Mouse (Mus musculus) Patski (cell line): ENCODE data around the gene Xrcc3. TPM values are rescaled to one million over a fixed set of nuclear protein-coding genes. Genes with fewer than 3 reads are reported as not detected.

Experiments
- ATAC-seq: fragments of 100-300 bp; one replicate; pipeline ENCODE4 v1.8.0; 2021
- CTCF ChIA-PET: fragments of 350-600 bp; sonication (Branson Sonifier 250); formaldehyde crosslinking; loops from one replicate; lab custom pipeline; 2022; ENCODE audit warnings: inconsistent platforms; lab: Charles Lee
- POLR2A ChIA-PET: fragments of 350-600 bp; sonication (Branson Sonifier 250); formaldehyde crosslinking; loops from one replicate; lab custom pipeline; 2022; ENCODE audit warnings: antibody characterized with exemption, inconsistent platforms; lab: Charles Lee
- DNase-seq: peaks from one replicate; pipeline ENCODE4 v3.0.0-alpha.2; 2011; ENCODE audit warnings: low read depth, low spot score
- H3K27me3 ChIP-seq: fragments of 371-371 bp; one replicate; pipeline ENCODE4 v1.5.1; 2021
- CTCF ChIP-seq: fragments of 100-300 bp; IDR thresholded peaks from one replicate; pipeline ENCODE4 v1.5.1; 2021
- in situ Hi-C: fragments of 300-500 bp; cut with MboI; formaldehyde crosslinking; loops from 3 replicates; pipeline ENCODE4 v1.11.1; 2018; ENCODE audit warnings: low pct_unique_long_range_greater_than_20kb, mixed read lengths
- polyA plus RNA-seq: library from polyadenylated mRNA; unstranded; gene quantifications from one replicate; pipeline ENCODE4 v1.2.3, GENCODE M21; 2021

Xrcc3 gene
- polyA plus RNA-seq, 1 experiment from 2014 or later = 4.1 TPM

DNA sequence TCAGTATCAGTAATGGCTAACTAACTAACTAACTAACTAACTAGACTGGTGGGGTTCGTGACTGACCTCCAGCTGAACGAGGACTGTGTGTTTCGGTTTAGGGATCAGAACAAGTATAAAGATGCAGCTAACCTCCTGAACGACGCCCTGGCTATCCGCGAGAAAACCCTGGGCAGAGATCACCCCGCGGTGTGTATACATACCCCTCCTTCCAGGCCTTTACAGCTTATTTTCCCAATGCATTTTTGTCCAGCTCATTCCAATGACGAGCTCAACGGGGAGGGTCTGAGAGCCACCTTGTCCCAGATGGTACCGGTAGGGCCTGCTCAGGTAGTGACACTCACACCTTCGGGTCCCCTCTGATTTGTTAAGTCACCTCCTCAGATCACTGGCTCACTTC, 35.8 kb downstream of the Xrcc3 start:
- no peaks in the 10 kb centered on the region for H3K27me3 ChIP-seq
- no peak for ATAC-seq
- in situ Hi-C loops = no loop called here
- DNase-seq = no peak
- no peak for TF ChIP-seq CTCF
- CTCF ChIA-PET = no interaction called here
- POLR2A ChIA-PET = no interaction called here

GRCm38 (mm10) chr12:111774845-111775244, 38.8 kb downstream of the Xrcc3 start:
- in situ Hi-C loops = no loop called here
- DNase-seq = no peak
- ChIA-PET POLR2A (no interaction called here), CTCF (interaction anchor here (1.6 kb wide), 1 partner anchor 13 kb away, joined by 3 read pairs; no protein-coding TSS in a partner anchor)
- ATAC-seq = no peak
- H3K27me3 ChIP-seq = no peaks in the 10 kb centered on the region
- no peak for TF ChIP-seq CTCF

GRCm38 (mm10) chr12:111774156-111774555, 39.5 kb downstream of the Xrcc3 start:
- no peak for TF ChIP-seq CTCF
- no peak for ATAC-seq
- ChIA-PET CTCF (no interaction called here), POLR2A (no interaction called here)
- in situ Hi-C loops = no loop called here
- no peak for DNase-seq
- no peaks in the 10 kb centered on the region for H3K27me3 ChIP-seq

DNA sequence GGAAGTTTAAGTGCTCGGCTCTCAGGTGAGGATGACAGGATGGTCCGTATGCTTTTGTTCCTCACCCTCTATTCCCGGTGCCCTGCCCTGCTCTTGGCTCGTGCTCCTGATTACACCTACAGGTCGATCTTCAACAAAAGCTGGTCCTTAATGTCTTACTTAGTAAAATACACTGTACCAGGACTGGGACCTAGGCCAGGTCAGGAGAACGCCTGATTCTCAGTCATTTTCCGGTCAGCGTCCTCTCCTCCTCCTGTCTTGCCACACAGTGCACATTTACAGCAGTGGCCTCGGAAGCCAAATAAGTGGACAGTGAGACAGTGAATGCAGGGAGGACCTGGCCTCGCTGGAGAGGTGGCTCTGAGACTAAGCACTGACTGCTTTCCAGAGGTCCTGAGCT, 43.0 kb downstream of the Xrcc3 start:
- in situ Hi-C loops = no loop called here
- no peak for ATAC-seq
- TF ChIP-seq CTCF = no peak
- no peak for DNase-seq
- CTCF ChIA-PET = interaction anchor here (0.7 kb wide), 1 partner anchor 419 kb away, joined by 3 read pairs; no protein-coding TSS in a partner anchor
- POLR2A ChIA-PET = no interaction called here
- H3K27me3 ChIP-seq = no peaks in the 10 kb centered on the region

- in situ Hi-C loops = no loop called here
- H3K27me3 ChIP-seq = no peaks in the 10 kb centered on the region
- DNase-seq = no peak
- no peak for TF ChIP-seq CTCF
- no peak for ATAC-seq
- POLR2A ChIA-PET = no interaction called here
- CTCF ChIA-PET = no interaction called here
Observed at GRCm38 (mm10) chr12:111769816-111770577, 43.7 kb downstream of the Xrcc3 start.

- in situ Hi-C loops = no loop called here
- H3K27me3 ChIP-seq = no peaks in the 10 kb centered on the region
- CTCF ChIA-PET = no interaction called here
- DNase-seq (no peak), ATAC-seq (no peak)
- POLR2A ChIA-PET = no interaction called here
- TF ChIP-seq CTCF = no peak
Observed at GRCm38 (mm10) chr12:111769306-111769705, 44.4 kb downstream of the Xrcc3 start.

GRCm38 (mm10) chr12:111768322-111768928, 45.2 kb downstream of the Xrcc3 start:
- no peak for TF ChIP-seq CTCF
- in situ Hi-C loops = no loop called here
- ATAC-seq (no peak), DNase-seq (no peak)
- no peaks in the 10 kb centered on the region for H3K27me3 ChIP-seq
- ChIA-PET POLR2A (no interaction called here), CTCF (no interaction called here)

DNA sequence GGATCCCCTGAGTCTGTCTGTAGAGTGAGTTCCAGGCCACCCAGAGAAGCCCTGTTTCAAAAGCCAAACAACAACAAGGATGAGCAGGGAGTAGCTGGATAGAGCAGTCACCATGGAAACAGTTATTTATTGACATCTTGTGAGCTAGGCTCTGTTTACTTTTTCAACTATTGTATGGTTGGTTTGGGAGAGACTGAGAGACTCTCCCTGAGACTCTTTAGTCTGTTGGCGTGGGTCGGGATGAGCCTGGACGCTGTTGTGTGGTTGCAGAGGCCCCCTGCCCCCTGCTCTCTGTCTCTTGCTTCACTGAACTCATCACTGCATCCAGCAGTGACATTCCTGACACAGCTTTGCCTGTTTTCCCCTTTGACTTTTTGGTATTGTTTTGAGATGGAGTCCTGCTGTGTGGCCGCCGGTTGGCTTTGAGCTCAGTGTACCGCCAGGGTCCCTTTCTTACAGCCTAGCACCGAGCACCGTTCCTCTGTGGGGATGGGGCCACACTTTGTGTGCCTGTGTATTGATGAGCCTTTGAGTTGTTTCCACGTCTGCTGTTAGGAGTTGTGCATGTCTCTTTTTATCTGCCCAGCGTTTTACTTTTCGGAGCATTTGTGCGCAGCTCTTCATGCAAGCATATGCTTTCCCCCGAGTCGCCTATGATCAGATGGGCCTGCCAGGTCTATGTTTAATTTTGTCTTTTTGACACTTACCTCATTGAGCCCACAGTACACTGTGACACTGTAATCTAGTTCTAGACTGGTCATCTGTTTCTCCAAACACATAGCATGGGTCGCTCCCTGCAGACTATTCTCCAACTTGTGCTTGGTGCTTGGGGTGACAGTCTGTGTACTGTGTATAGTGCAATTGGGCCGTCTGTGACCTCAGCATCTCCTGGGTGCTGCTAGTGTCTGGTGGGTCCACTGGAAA, 47.1 kb downstream of the Xrcc3 start:
- no peaks in the 10 kb centered on the region for H3K27me3 ChIP-seq
- ChIA-PET POLR2A (no interaction called here), CTCF (interaction anchor here (0.6 to 0.8 kb wide), 2 partner anchors 27 to 86 kb away, joined by 3 read pairs; no protein-coding TSS in a partner anchor)
- DNase-seq (no peak), ATAC-seq (no peak)
- in situ Hi-C loops = no loop called here
- no peak for TF ChIP-seq CTCF

DNA sequence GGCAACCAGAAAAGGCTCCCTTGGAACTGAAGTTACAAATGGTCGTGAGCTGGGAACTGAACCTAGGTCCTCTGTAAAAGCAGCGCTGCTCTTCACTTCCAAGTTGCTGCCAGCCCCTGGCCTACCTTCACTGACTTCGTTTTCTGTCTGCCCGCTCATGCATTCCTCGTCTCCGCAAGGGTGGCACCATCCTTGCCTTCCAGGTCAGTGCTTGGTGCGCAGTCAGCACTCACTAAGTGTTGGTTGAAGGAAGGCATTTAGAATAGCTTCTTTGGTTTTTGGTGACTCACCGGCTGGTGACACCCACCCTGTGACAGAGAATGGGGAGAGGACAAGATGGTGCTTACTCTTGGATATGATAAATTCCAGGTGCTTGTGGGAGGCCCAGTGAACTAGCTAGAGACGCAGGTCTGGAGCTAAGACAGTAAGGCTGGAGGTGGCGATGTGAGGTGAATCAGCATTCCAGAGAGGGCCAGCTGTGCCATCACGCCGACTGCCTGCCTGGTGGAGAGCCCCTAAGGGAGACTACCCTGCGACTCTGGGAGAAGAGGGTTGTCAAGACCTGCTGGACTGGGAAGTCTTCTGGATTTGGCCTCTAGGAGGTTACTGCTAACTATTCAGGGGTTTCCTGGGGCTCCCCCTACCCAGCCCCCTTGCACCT, 50.9 kb downstream of the Xrcc3 start:
- H3K27me3 ChIP-seq = no peaks in the 10 kb centered on the region
- in situ Hi-C loops = no loop called here
- POLR2A ChIA-PET = interaction anchor here (1.4 kb wide), 1 partner anchor 47 kb away, joined by 3 read pairs; no protein-coding TSS in a partner anchor
- no peak for TF ChIP-seq CTCF
- no peak for ATAC-seq
- no peak for DNase-seq
- CTCF ChIA-PET = interaction anchor here (1.3 kb wide), 1 partner anchor 13 kb away, joined by 3 read pairs; no protein-coding TSS in a partner anchor

DNA sequence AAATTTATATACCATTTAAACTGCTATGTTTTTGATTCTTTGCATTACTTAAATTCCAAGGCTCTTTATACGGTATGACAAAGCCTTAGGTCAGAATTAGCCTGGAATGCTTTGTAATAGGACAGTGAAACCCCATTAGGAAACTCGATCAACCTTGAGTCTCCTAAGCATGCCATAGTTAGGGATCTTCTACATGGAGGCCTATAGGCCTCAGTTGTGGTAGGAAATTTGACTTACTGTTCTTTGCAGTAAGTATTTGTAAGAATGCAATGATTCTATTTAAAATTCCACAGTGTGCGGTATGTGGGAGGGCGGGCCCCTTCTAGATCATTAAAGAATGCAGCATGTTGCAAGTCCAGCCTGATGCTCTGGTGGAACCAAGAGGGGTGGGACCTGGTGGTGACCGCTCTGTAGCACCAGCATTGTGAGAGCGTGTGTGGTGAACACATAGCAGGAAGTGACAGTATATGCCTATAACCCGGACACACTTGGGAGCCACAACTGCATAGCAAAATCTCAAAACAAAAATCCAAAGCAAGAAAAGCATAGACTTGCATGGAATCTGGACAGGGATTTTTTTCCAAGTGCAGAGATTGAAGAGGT, 53.3 kb downstream of the Xrcc3 start:
- ChIA-PET POLR2A (no interaction called here), CTCF (no interaction called here)
- DNase-seq (no peak), ATAC-seq (no peak)
- TF ChIP-seq CTCF = no peak
- no peaks in the 10 kb centered on the region for H3K27me3 ChIP-seq
- in situ Hi-C loops = no loop called here
